Mouse (Mus musculus): ENCODE data around the gene Gcn1l1. TPM values are rescaled to one million over a fixed set of nuclear protein-coding genes. Genes with fewer than 3 reads are reported as not detected.
A peak's percentile ranks its signal among the peaks of the same experiment; 100 is the strongest.

The Gcn1l1 gene
- polyA plus RNA-seq, 1 experiment from 2014 or later, result 14.8 TPM

- H3K4me2 ChIP-seq (ENCODE audit: low read depth, low read length), result no peak overlapping the region
- H3K27ac ChIP-seq (ENCODE audit: low read length), result no peak overlapping the region
- H3K9me3 ChIP-seq (replicated peaks; ENCODE audit: control insufficient read depth, low read length), result no peaks in the 10 kb centered on the region
- 73% methylated on average over 12 of the region's 12 CpGs for WGBS (ENCODE audit: insufficient replicate concordance)
- peaks cover 3% of the 10 kb centered on the region for H3K36me3 ChIP-seq (ENCODE audit: control insufficient read depth, insufficient read depth)
- no peaks in the 10 kb centered on the region for H3K27me3 ChIP-seq (ENCODE audit: control insufficient read depth, insufficient read depth, low read depth, low read length)
- no peak for ATAC-seq (ENCODE audit: low read depth)
- H3K4me3 ChIP-seq (ENCODE audit: low read depth, low read length), result no peak overlapping the region
- peaks cover 4% of the 10 kb centered on the region; the same call in 1 of the 2 replicates for H3K4me1 ChIP-seq (ENCODE audit: control insufficient read depth, low read depth, low read length)
- no peak overlapping the region for H3K9ac ChIP-seq (ENCODE audit: low read depth, low read length)
Observed at GRCm38 (mm10) chr5:115551386-115551785, 13.7 kb upstream of the Gcn1l1 start.

GRCm38 (mm10) chr5:115551799-115552198 lies 13.3 kb upstream of the Gcn1l1 start:
- Histone ChIP-seq H3K9ac (ENCODE audit: low read depth, low read length) (no peak overlapping the region), H3K27me3 (ENCODE audit: control insufficient read depth, insufficient read depth, low read depth, low read length) (no peaks in the 10 kb centered on the region), H3K36me3 (ENCODE audit: control insufficient read depth, insufficient read depth) (peaks cover 3% of the 10 kb centered on the region), H3K4me2 (ENCODE audit: low read depth, low read length) (no peak overlapping the region), H3K27ac (ENCODE audit: low read length) (no peak overlapping the region), H3K4me3 (ENCODE audit: low read depth, low read length) (no peak overlapping the region), H3K9me3 (replicated peaks; ENCODE audit: control insufficient read depth, low read length) (no peaks in the 10 kb centered on the region), H3K4me1 (ENCODE audit: control insufficient read depth, low read depth, low read length) (peaks cover 4% of the 10 kb centered on the region; the same call in 1 of the 2 replicates)
- ATAC-seq (ENCODE audit: low read depth), result no peak
- WGBS (ENCODE audit: insufficient replicate concordance), result 79% methylated on average over 13 of the region's 13 CpGs

GRCm38 (mm10) chr5:115553801-115554420 lies 11.1 kb upstream of the Gcn1l1 start:
- H3K9ac ChIP-seq (ENCODE audit: low read depth, low read length), result no peak overlapping the region
- H3K4me1 ChIP-seq (ENCODE audit: control insufficient read depth, low read depth, low read length), result peaks cover 4% of the 10 kb centered on the region; the same call in 1 of the 2 replicates
- no peak overlapping the region for H3K27ac ChIP-seq (ENCODE audit: low read length)
- peaks cover 3% of the 10 kb centered on the region; the same call in 1 of the 2 replicates for H3K36me3 ChIP-seq (ENCODE audit: control insufficient read depth, insufficient read depth)
- no peaks in the 10 kb centered on the region for H3K27me3 ChIP-seq (ENCODE audit: control insufficient read depth, insufficient read depth, low read depth, low read length)
- H3K4me3 ChIP-seq (ENCODE audit: low read depth, low read length), result no peak overlapping the region
- ATAC-seq (ENCODE audit: low read depth), result no peak
- H3K4me2 ChIP-seq (ENCODE audit: low read depth, low read length), result no peak overlapping the region
- no peaks in the 10 kb centered on the region for H3K9me3 ChIP-seq (replicated peaks; ENCODE audit: control insufficient read depth, low read length)
- WGBS (ENCODE audit: insufficient replicate concordance), result 84% methylated on average over 33 of the region's 33 CpGs

GRCm38 (mm10) chr5:115554536-115555291 lies 10.3 kb upstream of the Gcn1l1 start:
- no peak for ATAC-seq (ENCODE audit: low read depth)
- H3K9me3 ChIP-seq (replicated peaks; ENCODE audit: control insufficient read depth, low read length), result no peaks in the 10 kb centered on the region
- 77% methylated on average over 18 of the region's 18 CpGs for WGBS (ENCODE audit: insufficient replicate concordance)
- no peak overlapping the region for H3K27ac ChIP-seq (ENCODE audit: low read length)
- H3K36me3 ChIP-seq (ENCODE audit: control insufficient read depth, insufficient read depth), result peaks cover 3% of the 10 kb centered on the region; the same call in 1 of the 2 replicates
- peaks cover 4% of the 10 kb centered on the region; the same call in 1 of the 2 replicates for H3K4me1 ChIP-seq (ENCODE audit: control insufficient read depth, low read depth, low read length)
- no peak overlapping the region for H3K4me2 ChIP-seq (ENCODE audit: low read depth, low read length)
- H3K27me3 ChIP-seq (ENCODE audit: control insufficient read depth, insufficient read depth, low read depth, low read length), result no peaks in the 10 kb centered on the region
- no peak overlapping the region for H3K4me3 ChIP-seq (ENCODE audit: low read depth, low read length)
- no peak overlapping the region for H3K9ac ChIP-seq (ENCODE audit: low read depth, low read length)

- WGBS (ENCODE audit: insufficient replicate concordance), result 10% methylated on average over 8 of the region's 8 CpGs
- Histone ChIP-seq H3K9ac (ENCODE audit: low read depth, low read length) (no peak overlapping the region), H3K4me2 (ENCODE audit: low read depth, low read length) (no peak overlapping the region), H3K27me3 (ENCODE audit: control insufficient read depth, insufficient read depth, low read depth, low read length) (no peaks in the 10 kb centered on the region), H3K4me1 (ENCODE audit: control insufficient read depth, low read depth, low read length) (peaks cover 15% of the 10 kb centered on the region), H3K27ac (ENCODE audit: low read length) (no peak overlapping the region), H3K9me3 (replicated peaks; ENCODE audit: control insufficient read depth, low read length) (no peaks in the 10 kb centered on the region), H3K4me3 (ENCODE audit: low read depth, low read length) (no peak overlapping the region), H3K36me3 (ENCODE audit: control insufficient read depth, insufficient read depth) (peaks cover 6% of the 10 kb centered on the region)
- ATAC-seq (ENCODE audit: low read depth), result no peak
Observed at GRCm38 (mm10) chr5:115556217-115556616, 8.8 kb upstream of the Gcn1l1 start.

GRCm38 (mm10) chr5:115558182-115558794 lies 6.8 kb upstream of the Gcn1l1 start:
- no peak for ATAC-seq (ENCODE audit: low read depth)
- no peaks in the 10 kb centered on the region for H3K27me3 ChIP-seq (ENCODE audit: control insufficient read depth, insufficient read depth, low read depth, low read length)
- H3K4me3 ChIP-seq (ENCODE audit: low read depth, low read length), result no peak overlapping the region
- peaks cover 21% of the 10 kb centered on the region for H3K36me3 ChIP-seq (ENCODE audit: control insufficient read depth, insufficient read depth)
- WGBS (ENCODE audit: insufficient replicate concordance), result 76% methylated on average over 14 of the region's 14 CpGs
- H3K9ac ChIP-seq (ENCODE audit: low read depth, low read length), result no peak overlapping the region
- H3K4me1 ChIP-seq (ENCODE audit: control insufficient read depth, low read depth, low read length), result peaks cover 27% of the 10 kb centered on the region
- no peaks in the 10 kb centered on the region for H3K9me3 ChIP-seq (replicated peaks; ENCODE audit: control insufficient read depth, low read length)
- no peak overlapping the region for H3K27ac ChIP-seq (ENCODE audit: low read length)
- H3K4me2 ChIP-seq (ENCODE audit: low read depth, low read length), result no peak overlapping the region

- peak; percentile 97 for ATAC-seq (ENCODE audit: low read depth)
- H3K9ac ChIP-seq (ENCODE audit: low read depth, low read length), result peak within 1 kb of the TSS; percentile 98
- H3K27ac ChIP-seq (ENCODE audit: low read length), result peak within 1 kb of the TSS; percentile 80
- WGBS (ENCODE audit: insufficient replicate concordance), result under 1% methylated on average over 73 of the region's 78 CpGs
- peak within 1 kb of the TSS; percentile 90 for H3K4me3 ChIP-seq (ENCODE audit: low read depth, low read length)
- peaks cover 28% of the 10 kb centered on the region for H3K4me1 ChIP-seq (ENCODE audit: control insufficient read depth, low read depth, low read length)
- peaks cover 30% of the 10 kb centered on the region for H3K36me3 ChIP-seq (ENCODE audit: control insufficient read depth, insufficient read depth)
- H3K27me3 ChIP-seq (ENCODE audit: control insufficient read depth, insufficient read depth, low read depth, low read length), result no peaks in the 10 kb centered on the region
- H3K9me3 ChIP-seq (replicated peaks; ENCODE audit: control insufficient read depth, low read length), result no peaks in the 10 kb centered on the region
- peak within 1 kb of the TSS; percentile 86 for H3K4me2 ChIP-seq (ENCODE audit: low read depth, low read length)
Observed at GRCm38 (mm10) chr5:115559237-115560101, 5.6 kb upstream of the Gcn1l1 start, which contains the start of gene Rplp0. TSS of gene Rplp0 (plus strand) at chr5:115559467.

- H3K36me3 ChIP-seq (ENCODE audit: control insufficient read depth, insufficient read depth), result peaks cover 30% of the 10 kb centered on the region
Observed at GRCm38 (mm10) chr5:115560336-115560905, 4.6 kb upstream of the Gcn1l1 start.

More at GRCm38 (mm10) chr5:115560336-115560905, 4.6 kb upstream of the Gcn1l1 start:
- no peaks in the 10 kb centered on the region for H3K9me3 ChIP-seq (replicated peaks; ENCODE audit: control insufficient read depth, low read length)
- ATAC-seq (ENCODE audit: low read depth), result no peak
- 22% methylated on average over 13 of the region's 13 CpGs for WGBS (ENCODE audit: insufficient replicate concordance)
- H3K4me1 ChIP-seq (ENCODE audit: control insufficient read depth, low read depth, low read length), result peaks cover 34% of the 10 kb centered on the region
- H3K4me2 ChIP-seq (ENCODE audit: low read depth, low read length), result peak overlapping the region; percentile 86
- peak overlapping the region; percentile 98 for H3K9ac ChIP-seq (ENCODE audit: low read depth, low read length)
- H3K27ac ChIP-seq (ENCODE audit: low read length), result peak overlapping the region; percentile 80
- no peaks in the 10 kb centered on the region for H3K27me3 ChIP-seq (ENCODE audit: control insufficient read depth, insufficient read depth, low read depth, low read length)
- H3K4me3 ChIP-seq (ENCODE audit: low read depth, low read length), result peak overlapping the region; percentile 90

Measured in liver, embryonic 16.5 days (tissue).